Mouse (Mus musculus): ENCODE results near the gene Gm4559.
"Not testable (repeated sequence)": the region's sequence is repeated elsewhere in the genome, so short reads cannot be mapped to it uniquely, and the experiment has no call there.

Gm4559 gene

GRCm38 (mm10) chr7:142274263-142274662 lies at the start of gene Gm4559:
Gene Gm4559, minus strand, starts transcription at chr7:142274363.
- DNase-seq (ENCODE audit: low spot score in 2 of 2), result not testable (repeated sequence)

- no peak for DNase-seq (ENCODE audit: low spot score in 2 of 2)
Observed at GRCm38 (mm10) chr7:142323396-142324117, 49.4 kb upstream of the Gm4559 start.

DNA sequence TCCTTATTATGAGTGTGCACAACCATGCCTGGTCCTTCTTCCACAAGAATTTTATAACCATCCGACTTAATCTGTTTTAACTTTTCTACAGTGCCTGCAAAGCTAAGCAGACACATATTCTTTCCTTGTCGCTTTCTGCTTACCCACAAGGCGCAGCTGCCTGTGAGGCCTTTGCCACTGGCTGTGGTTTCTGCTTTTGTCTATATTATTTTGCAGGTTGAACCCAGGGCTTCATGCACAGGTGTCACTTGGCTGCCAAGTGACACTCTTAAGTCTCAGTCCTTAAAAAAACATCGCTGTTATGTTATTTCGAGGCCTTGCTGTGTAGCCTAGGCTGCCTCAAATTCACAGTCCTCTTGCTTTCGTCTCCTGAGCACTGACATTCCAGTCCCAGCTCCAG lies 48.5 kb upstream of the Gm4559 start:
- no peak for DNase-seq (ENCODE audit: low spot score in 2 of 2)

DNA sequence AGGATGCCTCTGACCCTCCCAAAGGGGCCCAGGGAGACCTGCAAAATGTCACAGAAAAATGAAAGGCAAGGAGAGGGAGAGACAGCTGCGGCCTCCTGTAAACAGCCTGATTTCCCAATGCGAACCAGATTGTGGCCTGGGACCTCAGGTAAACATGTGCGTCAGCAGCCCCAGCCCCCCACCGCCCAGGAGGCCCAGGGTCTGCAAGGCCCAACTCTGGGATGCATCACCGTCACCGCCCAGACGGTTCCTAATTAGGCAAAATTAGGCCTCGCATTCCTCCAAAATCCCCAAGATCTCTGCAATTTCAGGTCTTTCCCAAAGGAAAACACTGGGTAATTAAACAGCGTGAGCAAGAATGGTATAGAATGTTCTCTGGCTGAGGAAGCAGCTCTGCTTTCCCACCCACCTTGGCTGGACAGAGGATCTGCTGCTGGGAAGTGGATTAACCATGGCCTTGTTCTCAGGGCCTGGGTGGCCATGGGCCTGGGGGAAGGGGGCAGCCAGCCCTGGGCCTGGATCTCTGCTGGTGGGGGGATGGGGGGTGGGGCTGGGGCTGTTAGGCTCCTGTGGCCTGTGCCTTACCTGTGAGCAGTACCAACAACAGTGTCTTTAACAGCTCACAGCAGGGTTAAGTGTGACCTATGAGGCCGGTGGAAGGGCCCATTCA lies 47.6 kb upstream of the Gm4559 start:
- not testable (repeated sequence) for DNase-seq (ENCODE audit: low spot score in 2 of 2)

DNA sequence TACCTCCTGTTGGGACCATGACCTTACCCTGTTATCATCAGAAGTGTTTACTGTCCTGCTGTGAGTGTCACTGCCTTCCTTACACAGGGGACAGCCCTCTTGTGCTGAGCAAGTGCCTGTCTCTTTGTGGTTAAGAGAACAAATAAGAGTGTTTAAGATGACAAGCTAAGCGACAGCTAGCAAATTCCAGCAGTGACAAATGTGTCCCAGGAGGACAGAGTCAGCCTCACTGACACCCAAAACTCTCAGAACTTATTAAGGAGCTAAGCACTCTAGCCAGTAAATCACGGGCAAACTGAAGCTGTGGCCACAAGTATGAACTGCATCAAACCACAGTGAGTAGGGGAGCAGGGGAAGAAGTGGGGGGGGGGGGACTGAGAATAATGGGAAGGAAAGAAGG lies 46.7 kb upstream of the Gm4559 start:
- DNase-seq (ENCODE audit: low spot score in 2 of 2), result no peak

- no peak for DNase-seq (ENCODE audit: low spot score in 2 of 2)
Observed at GRCm38 (mm10) chr7:142319124-142319523, 45.0 kb upstream of the Gm4559 start.

DNA sequence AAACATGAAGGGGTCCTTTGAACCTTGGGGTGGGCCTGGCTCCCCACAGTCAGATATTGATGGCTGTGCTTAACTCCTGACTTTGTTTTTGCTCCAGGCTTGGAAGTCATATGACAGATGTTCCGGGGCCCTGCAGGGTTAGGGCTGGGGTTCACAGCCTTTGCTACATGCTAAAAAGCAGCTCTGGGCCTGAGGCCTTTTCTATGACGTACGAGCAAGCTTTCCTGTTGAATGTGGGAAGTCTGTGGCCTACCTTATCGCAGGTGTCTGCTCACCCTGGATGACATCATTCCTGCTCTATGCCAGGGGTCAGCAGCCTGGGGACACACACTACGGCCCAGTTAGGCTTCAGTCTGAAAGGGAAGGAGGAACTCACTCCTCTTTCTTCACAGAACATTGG lies 43.1 kb upstream of the Gm4559 start:
- no peak for DNase-seq (ENCODE audit: low spot score in 2 of 2)

DNA sequence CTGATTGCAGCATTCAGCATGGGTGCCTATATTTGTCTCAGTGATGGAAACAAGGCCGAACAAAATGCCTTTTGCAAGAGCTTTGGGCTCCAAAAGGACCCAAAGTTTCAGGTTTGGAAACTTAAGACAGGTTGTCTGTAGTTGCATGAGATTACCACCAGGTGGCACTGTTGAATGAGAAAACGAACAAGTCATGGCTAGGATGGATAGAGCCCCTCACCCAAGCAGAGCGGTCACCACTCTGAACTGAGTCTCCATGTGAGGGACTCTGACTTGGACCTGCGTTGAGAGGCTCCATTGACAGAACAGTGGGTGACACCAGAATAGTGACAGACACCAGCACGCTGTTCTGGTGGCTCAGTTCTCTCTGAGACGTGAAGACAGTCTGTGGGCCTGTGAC lies 42.4 kb upstream of the Gm4559 start:
- DNase-seq (ENCODE audit: low spot score in 2 of 2), result peak in 1 of 2 experiments; percentile 19

DNA sequence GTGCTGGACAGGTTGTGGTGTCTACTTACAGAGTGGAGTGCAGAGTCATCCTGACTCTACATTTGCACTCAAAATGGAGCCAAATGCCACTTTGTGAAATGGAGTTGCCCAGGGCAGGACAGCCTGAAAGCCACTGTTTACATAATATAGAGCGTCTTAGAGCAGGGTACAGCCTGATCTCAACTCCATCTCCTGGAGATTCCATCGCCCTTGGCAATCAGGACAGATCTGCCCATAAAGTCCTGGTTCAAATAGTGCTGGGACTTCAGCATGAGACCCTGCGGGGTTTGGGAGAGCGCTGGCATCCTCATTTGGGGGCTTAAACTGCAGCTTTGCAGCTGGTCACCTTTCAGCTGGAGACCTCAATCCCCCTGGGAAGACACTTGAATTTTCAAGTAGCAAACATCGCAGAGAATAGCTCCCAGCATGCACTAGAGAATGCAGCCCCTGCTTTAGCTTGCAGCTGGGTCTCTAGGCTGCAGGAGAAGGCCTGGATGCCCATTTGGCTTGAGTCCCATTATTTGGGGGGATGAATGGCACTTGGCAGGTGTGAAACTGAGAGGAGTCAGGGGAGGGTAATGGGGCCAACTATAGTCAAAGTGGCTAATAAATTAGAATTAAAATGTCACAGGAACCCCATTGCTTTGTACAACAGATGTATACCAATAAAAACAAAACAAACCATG lies 40.6 kb upstream of the Gm4559 start:
- no peak for DNase-seq (ENCODE audit: low spot score in 2 of 2)

DNA sequence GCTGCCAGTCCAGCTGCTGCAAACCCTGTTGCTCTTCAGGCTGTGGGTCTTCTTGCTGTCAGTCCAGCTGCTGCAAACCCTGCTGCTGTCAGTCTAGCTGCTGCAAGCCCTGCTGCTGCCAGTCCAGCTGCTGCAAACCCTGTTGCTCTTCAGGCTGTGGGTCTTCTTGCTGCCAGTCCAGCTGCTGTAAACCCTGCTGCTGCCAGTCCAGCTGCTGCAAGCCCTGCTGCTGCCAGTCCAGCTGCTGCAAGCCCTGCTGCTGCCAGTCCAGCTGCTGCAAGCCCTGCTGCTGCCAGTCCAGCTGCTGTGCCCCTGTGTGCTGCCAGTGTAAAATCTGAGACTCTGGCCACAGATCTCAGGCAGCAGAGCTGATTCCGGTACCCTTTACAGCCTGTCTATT lies 29.8 kb upstream of the Gm4559 start:
- DNase-seq (ENCODE audit: low spot score in 2 of 2), result not testable (repeated sequence)

GRCm38 (mm10) chr7:142303249-142303648 lies 29.1 kb upstream of the Gm4559 start, which contains the start of gene Krtap5-4:
Gene Krtap5-4, plus strand, starts transcription at chr7:142303549.
- DNase-seq (ENCODE audit: low spot score in 2 of 2), result no peak

DNA sequence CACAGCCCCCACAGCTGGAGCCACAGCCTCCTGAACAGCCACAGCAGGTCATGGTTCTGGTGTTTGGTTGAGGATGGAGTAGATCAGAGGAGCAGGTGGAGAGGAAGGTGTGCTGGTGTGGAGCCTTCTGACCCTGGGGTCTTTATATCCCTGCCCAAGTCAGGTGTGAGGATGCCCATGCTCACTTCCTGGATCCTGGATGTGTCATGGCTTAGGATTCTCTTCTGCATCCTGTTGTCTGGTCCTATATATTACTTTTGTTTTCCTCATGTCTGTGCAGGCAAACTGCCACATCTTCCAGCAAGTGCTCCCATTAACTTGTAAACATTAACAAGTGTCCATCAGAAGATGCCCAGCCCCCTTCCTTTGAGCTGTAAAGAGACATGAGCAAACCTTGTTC lies 22.9 kb upstream of the Gm4559 start, which contains the start of gene Krtap5-1:
Gene Krtap5-1 (minus strand): TSS at position 101 of the 400 bp plus-strand sequence.
- DNase-seq (ENCODE audit: low spot score in 2 of 2), result not testable (repeated sequence)

- not testable (repeated sequence) for DNase-seq (ENCODE audit: low spot score in 2 of 2)
Observed at GRCm38 (mm10) chr7:142296108-142296507, 21.9 kb upstream of the Gm4559 start.

DNA sequence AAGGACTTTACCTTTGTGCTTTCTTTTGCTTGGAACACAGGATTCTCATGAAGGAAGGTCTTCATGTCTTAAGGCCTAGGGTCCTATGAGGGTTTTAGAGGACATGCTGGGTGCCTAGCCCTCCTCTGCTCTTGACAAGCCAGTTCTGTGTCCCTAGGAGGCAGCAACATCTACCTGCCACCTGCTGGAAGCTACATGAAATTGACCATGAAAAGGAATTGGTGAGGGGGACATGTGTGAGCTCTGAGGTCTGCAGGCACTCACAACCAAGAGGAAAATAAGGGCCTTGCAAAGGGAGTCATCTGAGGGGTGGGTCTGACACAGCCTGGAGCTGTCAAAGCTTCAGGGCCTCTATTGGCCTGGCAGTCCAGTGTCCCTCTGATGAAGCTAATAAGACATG lies 21.3 kb upstream of the Gm4559 start:
- DNase-seq (ENCODE audit: low spot score in 2 of 2), result no peak

DNA sequence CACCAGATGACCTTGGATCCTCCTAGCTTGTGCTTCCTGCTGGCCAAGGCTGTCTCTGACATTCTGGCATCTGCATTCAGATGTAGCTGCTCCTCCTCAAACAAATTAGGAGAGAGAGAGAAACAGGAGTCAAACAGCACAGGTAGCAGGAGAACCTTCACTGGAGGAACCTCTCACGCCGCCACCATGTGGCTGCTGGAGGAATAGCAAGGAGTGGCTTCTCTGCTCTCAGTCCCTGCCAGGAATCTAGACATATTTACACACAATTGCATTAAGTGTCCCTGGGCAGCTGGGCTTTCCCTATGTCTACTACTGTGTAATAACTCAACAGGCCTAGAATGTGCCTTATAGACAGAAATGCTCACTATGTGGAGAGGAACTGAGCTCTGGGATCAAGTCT lies 19.7 kb upstream of the Gm4559 start:
- not testable (repeated sequence) for DNase-seq (ENCODE audit: low spot score in 2 of 2)

GRCm38 (mm10) chr7:142285910-142286612 lies 11.9 kb upstream of the Gm4559 start:
- DNase-seq (ENCODE audit: low spot score in 2 of 2), result not testable (repeated sequence)

DNA sequence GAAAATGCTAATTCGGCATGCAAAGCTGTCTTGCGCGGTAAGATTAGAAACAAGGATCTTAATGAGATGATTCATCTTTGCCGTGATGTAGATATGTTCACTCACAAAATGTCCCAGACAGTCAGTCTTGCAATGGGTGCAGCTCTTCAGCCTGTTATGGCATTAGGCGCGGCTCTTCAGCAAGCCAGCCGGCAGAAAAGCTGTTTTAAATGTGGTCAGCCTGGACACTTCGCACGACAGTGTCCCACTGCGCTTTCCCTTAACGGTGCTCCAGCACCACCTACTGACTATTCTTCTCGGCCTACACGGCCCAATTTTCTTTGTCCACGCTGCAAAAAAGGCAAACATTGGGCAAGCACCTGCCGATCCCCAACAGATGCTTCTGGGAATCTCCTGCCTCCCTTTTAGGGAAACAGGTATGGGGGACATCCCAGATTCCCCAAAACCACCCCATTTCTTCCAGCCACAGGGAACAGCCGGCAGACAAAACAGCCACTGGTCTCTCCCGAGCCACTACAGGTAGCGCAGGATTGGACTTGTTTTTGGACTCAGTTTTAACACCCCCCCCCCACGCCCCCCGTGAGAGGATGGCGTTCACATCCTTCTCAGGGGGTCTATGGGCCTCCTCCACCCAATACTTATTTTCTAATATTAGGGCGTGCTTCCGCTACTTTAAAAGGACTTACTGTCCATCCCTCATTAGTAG lies 11.1 kb upstream of the Gm4559 start:
- DNase-seq (ENCODE audit: low spot score in 2 of 2), result peak in 1 of 2 experiments; percentile 4

DNA sequence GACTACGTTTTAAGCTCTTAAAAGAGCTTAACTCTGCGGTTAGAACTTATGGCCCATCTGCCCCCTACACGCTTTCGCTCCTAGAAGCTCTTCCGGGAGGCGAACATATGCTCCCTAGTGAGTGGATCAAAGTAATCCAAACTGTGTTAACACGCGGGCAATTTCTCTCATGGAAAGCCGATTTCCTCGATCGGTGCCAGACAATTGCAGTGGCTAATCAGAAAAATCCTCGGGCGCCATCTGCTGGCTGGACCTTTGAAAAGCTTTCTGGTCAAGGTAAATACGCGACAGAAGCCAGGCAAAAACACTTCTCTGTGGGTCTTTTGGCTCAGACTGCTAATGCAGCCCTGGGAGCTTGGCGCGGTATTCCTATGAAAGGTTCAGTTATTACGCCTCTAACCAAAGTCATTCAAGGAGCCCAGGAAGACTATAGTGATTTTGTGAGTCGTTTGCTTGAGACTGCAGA lies 10.5 kb upstream of the Gm4559 start:
- DNase-seq (ENCODE audit: low spot score in 2 of 2), result peak; percentile 83

DNA sequence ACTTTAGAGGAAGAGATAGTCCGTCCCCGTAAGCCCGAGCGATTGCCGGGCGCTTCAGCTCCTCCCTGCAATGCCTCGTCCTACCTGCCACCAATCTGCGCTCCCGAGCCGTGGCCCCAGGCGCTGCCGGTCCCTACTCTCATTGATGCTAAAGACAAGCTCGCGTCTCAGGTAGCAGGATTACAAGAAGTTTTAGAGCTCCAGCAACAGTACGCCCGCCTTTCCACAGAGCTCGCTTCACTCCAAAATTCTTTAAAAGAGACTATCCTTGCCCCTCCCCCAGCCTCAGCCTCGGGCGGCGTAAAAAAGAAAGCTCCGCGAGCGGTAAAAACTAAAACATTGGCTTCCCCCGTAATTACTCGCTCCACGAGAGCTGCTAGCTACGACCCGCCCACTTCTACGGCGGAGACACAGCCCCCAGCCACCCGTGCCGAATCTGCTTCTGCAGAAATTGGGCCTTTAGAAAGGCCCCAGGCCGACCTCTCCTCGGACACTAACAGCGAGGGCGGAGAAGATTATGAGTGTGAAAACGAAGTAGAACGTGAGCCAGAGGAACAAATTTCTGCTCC lies 9.9 kb upstream of the Gm4559 start:
- peak in 1 of 2 experiments; percentile 13 for DNase-seq (ENCODE audit: low spot score in 2 of 2)

GRCm38 (mm10) chr7:142282847-142283246 lies 8.7 kb upstream of the Gm4559 start:
- not testable (repeated sequence) for DNase-seq (ENCODE audit: low spot score in 2 of 2)

DNA sequence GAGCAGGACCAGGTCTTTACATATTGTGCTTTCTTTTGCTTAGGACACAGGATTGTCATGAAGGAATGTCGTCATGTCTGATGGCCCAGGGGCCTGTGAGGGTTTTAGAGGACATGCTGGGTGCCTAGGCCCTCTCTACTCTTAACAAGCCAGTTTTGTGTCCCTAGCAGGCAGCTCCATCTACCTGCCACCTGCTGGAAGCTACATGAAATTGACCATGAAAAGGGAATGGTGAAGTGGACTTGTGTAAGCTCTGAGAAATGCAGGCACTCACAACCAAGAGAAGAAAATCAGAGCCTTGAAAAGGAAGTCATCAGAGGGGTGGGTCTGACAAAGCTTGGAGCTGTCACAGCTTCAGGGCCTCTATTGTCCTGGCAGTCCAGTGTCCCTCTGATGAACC lies 5.1 kb upstream of the Gm4559 start:
- not testable (repeated sequence) for DNase-seq (ENCODE audit: low spot score in 2 of 2)
